ENCODE assay signal across 20 mouse cellular contexts in genomic region chr1:110067405-110067804, GRCm38 (mm10).
DNase-seq lines count a peak whose midpoint lies in the region; ATAC-seq lines count a peak whose summit lies in the region.
"Had no signal": no experiment of that assay in that cellular context is flagged by ENCODE, and none has a peak within 500 bp of the region (broad histone marks: within the 10 kb centered on the region; RNA-seq: fewer than 3 reads in every experiment).

No protein-coding gene starts in this region.

- H3K4me3 ChIP-seq in heart, embryonic 12.5 days: no peak overlapping the region
- H3K4me3 ChIP-seq in midbrain, embryonic 14.5 days (replicated peaks; ENCODE audit: low read depth, low read length): no peak overlapping the region
- H3K4me3 ChIP-seq: midbrain, embryonic 12.5 days had no signal

- H3K9me3 ChIP-seq in heart, embryonic 12.5 days (replicated peaks): no peaks in the 10 kb centered on the region
- no peaks in the 10 kb centered on the region for H3K9me3 ChIP-seq in midbrain, embryonic 14.5 days (ENCODE audit: control insufficient read depth, low read length)
- H3K9me3 ChIP-seq: midbrain, embryonic 12.5 days had no signal

- H3K9ac ChIP-seq in heart, embryonic 12.5 days: no peak overlapping the region
- H3K9ac ChIP-seq in midbrain, embryonic 14.5 days (replicated peaks; ENCODE audit: low read length): no peak overlapping the region
- H3K9ac ChIP-seq: lung, embryonic 14.5 days; midbrain, embryonic 12.5 days had no signal

- no peaks in the 10 kb centered on the region for H3K36me3 ChIP-seq in heart, embryonic 12.5 days
- no peaks in the 10 kb centered on the region for H3K36me3 ChIP-seq in midbrain, embryonic 14.5 days (ENCODE audit: control insufficient read depth, insufficient read depth, low read length)
- H3K36me3 ChIP-seq: midbrain, embryonic 12.5 days had no signal

- no peaks in the 10 kb centered on the region for H3K27me3 ChIP-seq in heart, embryonic 12.5 days (replicated peaks)
- no peaks in the 10 kb centered on the region for H3K27me3 ChIP-seq in midbrain, embryonic 14.5 days (ENCODE audit: control insufficient read depth, insufficient read depth, low read length)
- H3K27me3 ChIP-seq: midbrain, embryonic 12.5 days had no signal

- H3K4me1 ChIP-seq in heart, embryonic 12.5 days (replicated peaks): no peaks in the 10 kb centered on the region
- no peaks in the 10 kb centered on the region for H3K4me1 ChIP-seq in midbrain, embryonic 14.5 days (ENCODE audit: control insufficient read depth, insufficient read depth, low read length)
- H3K4me1 ChIP-seq: midbrain, embryonic 12.5 days had no signal

- 91% methylated on average over 1 of the region's 1 CpGs for WGBS in heart, embryonic 12.5 days
- WGBS in midbrain, embryonic 14.5 days: 96% methylated on average over 1 of the region's 1 CpGs

- H3K4me2 ChIP-seq in heart, embryonic 12.5 days: no peak overlapping the region
- H3K4me2 ChIP-seq in midbrain, embryonic 14.5 days (ENCODE audit: low read length): no peak overlapping the region
- H3K4me2 ChIP-seq: liver, embryonic 11.5 days; lung, embryonic 14.5 days; midbrain, embryonic 12.5 days had no signal

- DNase-seq in heart, adult 11 months: peak; percentile 56
- peak; percentile 19 to 72 for DNase-seq in frontal cortex, postnatal 36 days (ENCODE audit: low spot score in 2 of 2)
- DNase-seq in layer of hippocampus, postnatal 14 days (ENCODE audit: low spot score in 2 of 2): peak; percentile 4 to 60
- peak; percentile 3 for DNase-seq in right cerebral cortex, postnatal 14 days
- no peak for DNase-seq in thymus, postnatal 36 days
- DNase-seq in midbrain, embryonic 14.5 days: no peak
- no peak for DNase-seq in embryo, embryonic 9.5 days (ENCODE audit: extremely low spot score)
- DNase-seq: adrenal gland, postnatal 14 days; cerebellum, adult 9-11 months; embryo, embryonic 11 days; heart, postnatal 4 days; kidney, adult 8-10 months; kidney, postnatal 25 days; lung, embryonic 14.5 days; thymus, postnatal 4 days had no signal

- no peak for ATAC-seq in heart, embryonic 12.5 days (ENCODE audit: insufficient number of reproducible peaks, low FRiP score)
- ATAC-seq in midbrain, embryonic 14.5 days (ENCODE audit: low FRiP score, low TSS enrichment): no peak

- no peak overlapping the region for H3K27ac ChIP-seq in heart, embryonic 12.5 days (ENCODE audit: poor library complexity, severe bottlenecking)
- no peak overlapping the region for H3K27ac ChIP-seq in midbrain, embryonic 14.5 days (replicated peaks; ENCODE audit: low read depth, low read length)
- H3K27ac ChIP-seq: macrophage; midbrain, embryonic 12.5 days; stomach, postnatal 0 days had no signal

Comparison
In these comparisons a context has a peak if more than half of its experiments do, and no peak if none do; other contexts are left out.
1. DNase-seq: peak in heart, adult 11 months (single experiment), frontal cortex, postnatal 36 days (2 of 2), layer of hippocampus, postnatal 14 days (2 of 2) and right cerebral cortex, postnatal 14 days (single experiment); none in thymus, postnatal 36 days (0 of 2), midbrain, embryonic 14.5 days (single experiment) and embryo, embryonic 9.5 days (single experiment).